Mouse (Mus musculus) lung, adult 2 months (tissue): ENCODE results near the gene Anks1b.

Experiments used
- CTCF ChIP-seq: fragments of 200-500 bp; IDR thresholded peaks from 2 replicates; pipeline ENCODE4 v1.5.1; 2011; ENCODE audit warnings: mild to moderate bottlenecking, low read length, control low read depth; ENCODE audit not compliant: insufficient read depth
- POLR2A ChIP-seq: fragments of 200-500 bp; IDR thresholded peaks from 2 replicates; pipeline ENCODE4 v1.6.1; 2011; ENCODE audit warnings: low read depth, mild to moderate bottlenecking, control low read depth, low read length, borderline replicate concordance; ENCODE audit errors: extremely low read depth

DNA sequence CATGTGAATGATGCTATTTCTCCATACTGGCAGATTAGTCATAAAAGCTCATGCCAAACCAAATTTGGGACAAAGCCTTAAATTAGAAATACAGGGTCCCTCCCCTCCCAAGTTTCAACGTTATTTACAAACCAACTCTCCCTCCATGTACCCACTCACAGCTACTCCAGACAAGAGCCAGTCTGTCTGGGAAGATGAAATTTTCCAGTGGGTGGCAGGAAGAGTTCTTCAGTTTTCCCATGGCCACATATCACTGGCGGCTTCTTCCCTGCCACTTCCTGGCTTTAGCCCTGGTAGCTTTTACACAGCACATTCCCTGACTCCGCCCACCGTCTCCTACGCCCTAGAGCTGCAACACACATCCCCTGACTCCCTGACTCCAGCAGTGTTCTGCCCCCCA is 961.0 kb downstream of the Anks1b start:
- TF ChIP-seq CTCF, result no peak
- TF ChIP-seq POLR2A, result no peak
